Mouse (Mus musculus) ES-E14 (cell line): ENCODE measurements around the gene Nek6. TPM values are rescaled to one million over a fixed set of nuclear protein-coding genes. Genes with fewer than 3 reads are reported as not detected.

Source experiments
- DNase-seq: peaks from one replicate; pipeline ENCODE4 v3.0.0-alpha.2; 2013; ENCODE audit warnings: low read depth, low spot score
- H3K27ac ChIP-seq: 2 replicates; pipeline ENCODE4 v1.5.1; 2012; ENCODE audit warnings: low read depth, mild to moderate bottlenecking, low read length, moderate library complexity, mixed read lengths; ENCODE audit not compliant: poor library complexity, insufficient read depth, severe bottlenecking
- H3K36me3 ChIP-seq: 2 replicates; pipeline ENCODE4 v1.6.1; 2012; ENCODE audit warnings: mild to moderate bottlenecking, low read length, moderate library complexity, mixed read lengths; ENCODE audit not compliant: control insufficient read depth, poor library complexity, insufficient read depth, severe bottlenecking
- H3K4me1 ChIP-seq, 2 experiments: fragments of 150-350 bp in 1 of 2; sonication (generic) in 1 of 2; 2 replicates each; pipeline ENCODE4 v1.6.1; 2012; ENCODE audit warnings: low read length in 2 of 2, mild to moderate bottlenecking in 1 of 2, mixed read lengths in 1 of 2; ENCODE audit not compliant: control insufficient read depth in 2 of 2, insufficient read depth in 2 of 2, poor library complexity in 1 of 2
- H3K4me3 ChIP-seq, 2 experiments: fragments of 150-350 bp in 1 of 2; sonication (generic) in 1 of 2; 2 replicates each; pipeline ENCODE4 v1.5.1; 2012; ENCODE audit warnings: low read length in 2 of 2, low read depth in 1 of 2, mild to moderate bottlenecking in 1 of 2, mixed read lengths in 1 of 2; ENCODE audit not compliant: insufficient read depth in 1 of 2, poor library complexity in 1 of 2, severe bottlenecking in 1 of 2
- H3K9ac ChIP-seq: 2 replicates; pipeline ENCODE4 v1.6.1; 2012; ENCODE audit warnings: low read depth, mild to moderate bottlenecking, low read length, mixed read lengths; ENCODE audit not compliant: poor library complexity, insufficient read depth, severe bottlenecking
- H3K9me3 ChIP-seq: fragments of 150-350 bp; sonication (generic); 2 replicates; pipeline ENCODE4 v1.6.1; 2012; ENCODE audit warnings: low read depth, mild to moderate bottlenecking, low read length; ENCODE audit not compliant: control insufficient read depth, insufficient read depth
- CHD2 ChIP-seq: IDR thresholded peaks from 2 replicates; pipeline ENCODE4 v1.6.1; 2014; ENCODE audit warnings: mild to moderate bottlenecking, low read depth, low read length, inconsistent platforms
- HCFC1 ChIP-seq: IDR thresholded peaks from 2 replicates; pipeline ENCODE4 v1.6.1; 2012; ENCODE audit warnings: low read length, inconsistent platforms, borderline replicate concordance; ENCODE audit not compliant: insufficient read depth
- MAFK ChIP-seq: IDR thresholded peaks from 2 replicates; pipeline ENCODE4 v1.6.1; 2014; ENCODE audit warnings: mild to moderate bottlenecking, low read depth, low read length, inconsistent platforms; ENCODE audit not compliant: insufficient read depth
- ZC3H11A ChIP-seq: IDR thresholded peaks from 2 replicates; pipeline ENCODE4 v1.6.1; 2012; ENCODE audit warnings: low read depth, mild to moderate bottlenecking, inconsistent platforms, low read length, borderline replicate concordance
- ZNF384 ChIP-seq: IDR thresholded peaks from 2 replicates; pipeline ENCODE4 v1.6.1; 2012; ENCODE audit warnings: low read depth, low read length, inconsistent platforms
- in situ Hi-C, 2 experiments: fragments of 600-800 bp; cut with MboI; formaldehyde crosslinking; loops; one replicate each; pipeline ENCODE4 v1.15.1; 2025; ENCODE audit warnings: low sequenced_read_pairs in 2 of 2, inconsistent platforms in 1 of 2; ENCODE audit not compliant: unreplicated experiment in 2 of 2
- total RNA-seq: library from RNA; depleted of rRNA; stranded (reverse); fragments of 300-350 nt; gene quantifications from 2 replicates; pipeline ENCODE4 v1.2.3, GENCODE M21; 2012

Gene Nek6
- total RNA-seq, 1 experiment, result 16.9 TPM

DNA sequence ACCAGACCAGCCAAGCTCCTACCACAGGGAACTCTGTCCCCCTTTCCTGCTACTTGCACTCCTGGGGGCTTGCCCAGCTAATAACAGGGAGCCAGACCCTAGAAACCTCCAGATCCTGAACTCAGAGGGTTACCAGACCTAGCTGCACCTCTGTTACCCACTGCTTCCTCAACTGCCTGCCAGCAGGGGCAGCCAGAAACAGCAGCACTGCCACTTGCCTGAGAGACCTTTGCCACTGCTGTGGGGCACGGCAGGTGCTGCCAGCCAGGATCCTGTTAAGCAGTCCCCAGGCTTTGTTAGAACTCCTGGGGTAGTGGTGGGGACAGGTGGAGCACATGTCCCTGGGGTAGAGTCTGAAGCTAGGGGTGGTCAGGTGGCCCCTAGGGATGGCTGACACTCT lies 30.1 kb downstream of the Nek6 start:
- Histone ChIP-seq H3K4me3 (no peak overlapping the region), H3K36me3 (no peaks in the 10 kb centered on the region), H3K4me1 (peaks cover 14 to 32% of the 10 kb centered on the region in 2 experiments), H3K9ac (no peak overlapping the region), H3K9me3 (no peaks in the 10 kb centered on the region), H3K27ac (no peak overlapping the region)
- TF ChIP-seq HCFC1, result no peak
- TF ChIP-seq MAFK, result no peak
- no peak for TF ChIP-seq ZC3H11A
- TF ChIP-seq CHD2, result no peak
- no peak for TF ChIP-seq ZNF384
- no peak for DNase-seq
- in situ Hi-C loops, result no loop called here

DNA sequence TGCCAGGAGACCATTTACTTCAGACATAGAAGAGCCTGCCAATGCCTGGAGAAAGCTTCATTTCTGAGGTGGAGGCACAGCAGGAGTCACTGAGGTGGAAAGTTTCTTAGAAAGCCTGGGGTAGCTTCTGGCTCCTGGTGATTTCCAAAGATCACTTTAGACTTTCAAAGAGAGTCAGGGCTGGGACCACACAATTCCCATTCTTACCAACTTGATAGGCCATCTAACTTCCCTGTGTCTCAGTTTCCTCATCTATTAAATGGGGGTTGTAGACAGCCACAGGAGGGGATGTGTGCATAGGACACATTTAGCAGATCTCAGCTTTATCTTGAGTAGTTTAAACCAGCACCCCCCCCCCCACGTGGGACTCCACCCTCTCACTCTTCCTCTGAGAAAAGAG lies 30.9 kb downstream of the Nek6 start:
- TF ChIP-seq CHD2 (no peak), HCFC1 (no peak), MAFK (no peak), ZNF384 (no peak), ZC3H11A (no peak)
- Histone ChIP-seq H3K9me3 (no peaks in the 10 kb centered on the region), H3K4me3 (no peak overlapping the region), H3K9ac (no peak overlapping the region), H3K27ac (no peak overlapping the region), H3K4me1 (peaks cover 14 to 40% of the 10 kb centered on the region in 2 experiments), H3K36me3 (no peaks in the 10 kb centered on the region)
- no peak for DNase-seq
- in situ Hi-C loops, result no loop called here

DNA sequence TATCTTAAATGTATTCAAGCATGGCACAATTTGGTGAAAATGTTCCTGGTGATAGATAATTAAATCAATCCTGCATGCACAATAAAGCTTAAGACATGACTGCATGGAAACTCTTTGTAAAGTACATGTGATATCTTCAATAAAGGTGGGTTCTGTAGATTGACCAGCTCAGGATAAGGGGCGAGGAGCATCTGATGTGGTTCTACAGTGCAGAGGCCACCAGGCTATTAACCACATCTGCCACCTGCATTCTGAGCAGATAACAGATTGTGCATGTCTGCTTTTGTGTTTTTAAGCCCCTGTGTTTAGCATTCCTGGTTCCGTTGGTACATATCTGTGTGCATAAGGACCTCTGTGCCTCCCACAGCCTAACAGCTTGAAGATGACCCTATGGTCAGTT lies 31.7 kb downstream of the Nek6 start:
- peaks cover 14 to 42% of the 10 kb centered on the region in 2 experiments for H3K4me1 ChIP-seq
- H3K9me3 ChIP-seq, result no peaks in the 10 kb centered on the region
- H3K36me3 ChIP-seq, result no peaks in the 10 kb centered on the region
- no peak overlapping the region for H3K27ac ChIP-seq
- no peak for DNase-seq
- TF ChIP-seq MAFK, result no peak
- no peak for TF ChIP-seq HCFC1
- no peak for TF ChIP-seq ZNF384
- TF ChIP-seq ZC3H11A, result no peak
- no peak for TF ChIP-seq CHD2
- no peak overlapping the region for H3K4me3 ChIP-seq
- no peak overlapping the region for H3K9ac ChIP-seq
- in situ Hi-C loops, result no loop called here

DNA sequence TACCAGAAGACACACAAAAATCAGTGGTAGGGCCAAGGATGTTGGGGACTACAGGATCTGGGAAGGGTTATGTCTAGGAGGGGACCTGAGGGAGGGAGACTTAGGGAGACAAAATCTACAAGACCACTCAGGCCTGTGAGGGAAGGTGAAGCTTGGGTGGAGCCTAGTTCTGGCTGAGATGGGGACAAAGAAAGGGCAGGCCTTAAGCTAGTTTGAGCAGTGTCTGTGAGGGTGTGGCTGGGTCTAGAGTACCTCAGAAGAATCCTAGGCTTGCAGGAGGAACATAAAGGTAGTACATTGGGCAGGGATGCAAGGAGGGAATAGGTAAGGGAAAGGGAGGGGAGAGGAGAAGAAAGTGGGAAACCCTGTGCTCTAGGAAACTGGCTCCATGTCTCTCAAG lies 32.9 kb downstream of the Nek6 start:
- Histone ChIP-seq H3K4me3 (no peak overlapping the region), H3K9me3 (no peaks in the 10 kb centered on the region), H3K36me3 (no peaks in the 10 kb centered on the region), H3K4me1 (peaks cover 17 to 47% of the 10 kb centered on the region in 2 experiments), H3K27ac (no peak overlapping the region), H3K9ac (no peak overlapping the region)
- TF ChIP-seq ZNF384, result no peak
- no peak for TF ChIP-seq CHD2
- TF ChIP-seq HCFC1, result no peak
- TF ChIP-seq ZC3H11A, result no peak
- TF ChIP-seq MAFK, result no peak
- in situ Hi-C loops, result no loop called here
- no peak for DNase-seq

DNA sequence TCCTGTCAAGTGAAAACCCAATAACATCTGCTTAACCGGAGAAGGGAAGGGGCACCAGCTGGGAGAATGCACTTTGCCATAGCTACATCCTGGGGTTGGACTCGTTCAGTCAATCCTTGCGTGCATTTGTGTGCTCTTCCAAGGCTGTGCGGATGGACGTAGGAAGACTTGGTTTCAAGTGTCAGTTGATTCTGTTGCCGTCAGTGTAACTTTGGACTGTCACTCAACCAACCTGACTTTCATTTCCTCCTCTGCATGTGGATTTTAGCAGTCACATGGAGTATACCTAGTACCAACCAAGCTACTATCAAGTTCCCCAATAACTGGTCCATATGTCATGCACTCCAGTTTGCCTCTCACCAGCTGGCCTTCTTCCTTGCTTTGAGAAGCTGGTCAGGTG lies 33.5 kb downstream of the Nek6 start:
- H3K4me3 ChIP-seq, result no peak overlapping the region
- TF ChIP-seq HCFC1 (no peak), ZNF384 (no peak), MAFK (no peak), ZC3H11A (no peak), CHD2 (no peak)
- H3K9me3 ChIP-seq, result no peaks in the 10 kb centered on the region
- no peak for DNase-seq
- no peak overlapping the region for H3K9ac ChIP-seq
- H3K27ac ChIP-seq, result no peak overlapping the region
- in situ Hi-C loops, result no loop called here
- peaks cover 17 to 47% of the 10 kb centered on the region in 2 experiments for H3K4me1 ChIP-seq
- no peaks in the 10 kb centered on the region for H3K36me3 ChIP-seq
